Mouse (Mus musculus) lung, postnatal 4 days (tissue): ENCODE results near the gene Glipr1l3.
"Not testable (repeated sequence)": the region's sequence is repeated elsewhere in the genome, so short reads cannot be mapped to it uniquely, and the experiment has no call there.

Experiments
- DNase-seq, 2 experiments: peaks; one replicate each; pipeline ENCODE4 v3.0.0; 2021

Glipr1l3 gene

DNA sequence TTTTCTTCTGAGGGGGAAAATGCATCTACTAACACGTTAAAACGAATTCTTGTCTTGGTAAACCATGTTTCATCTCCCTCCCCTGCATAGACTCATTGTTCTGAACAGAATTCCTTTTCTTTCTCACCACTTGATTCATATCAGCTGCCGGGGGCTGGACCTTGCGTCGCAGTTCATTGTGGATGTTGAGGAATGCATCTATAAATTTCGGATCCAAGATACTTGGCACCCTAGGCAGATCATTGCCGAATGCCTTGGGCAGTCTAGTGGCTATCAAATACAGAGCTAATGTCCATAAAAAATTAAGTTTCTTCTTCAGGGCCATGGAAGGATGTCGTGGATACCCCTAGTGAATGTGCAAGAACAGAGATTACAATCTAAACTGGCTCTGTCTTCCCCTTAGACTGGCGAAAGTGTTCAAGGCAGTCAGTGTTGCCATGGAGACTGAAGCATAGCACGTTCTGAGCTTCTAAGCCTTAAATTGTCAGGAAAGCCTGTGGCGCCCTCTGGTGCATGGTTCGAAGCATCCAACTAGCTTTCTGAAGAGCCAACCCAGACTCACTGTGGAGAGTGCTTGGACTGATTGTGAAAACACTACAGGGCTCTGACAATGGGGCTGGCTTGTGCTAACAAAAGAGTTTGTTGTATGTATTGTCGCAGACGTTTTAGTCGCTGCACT lies at the start of gene Glipr1l3:
Gene Glipr1l3 (minus strand): TSS at position 446 of the 679 bp plus-strand sequence.
- peak; percentile 77 to 81 for DNase-seq

GRCm38 (mm10) chr10:112203463-112203862 lies 43.3 kb upstream of the Glipr1l3 start:
- DNase-seq: no peak

- not testable (repeated sequence) for DNase-seq
Observed at GRCm38 (mm10) chr10:112193919-112194318, 33.8 kb upstream of the Glipr1l3 start.

GRCm38 (mm10) chr10:112177027-112177426 lies 16.9 kb upstream of the Glipr1l3 start:
- DNase-seq: not testable (repeated sequence)

- DNase-seq: peak in 1 of 2 experiments; percentile 9
Observed at GRCm38 (mm10) chr10:112163168-112163766, 3.1 kb upstream of the Glipr1l3 start, which contains the start of gene Caps2. Gene Caps2 (plus strand): TSS chr10:112163621.

DNA sequence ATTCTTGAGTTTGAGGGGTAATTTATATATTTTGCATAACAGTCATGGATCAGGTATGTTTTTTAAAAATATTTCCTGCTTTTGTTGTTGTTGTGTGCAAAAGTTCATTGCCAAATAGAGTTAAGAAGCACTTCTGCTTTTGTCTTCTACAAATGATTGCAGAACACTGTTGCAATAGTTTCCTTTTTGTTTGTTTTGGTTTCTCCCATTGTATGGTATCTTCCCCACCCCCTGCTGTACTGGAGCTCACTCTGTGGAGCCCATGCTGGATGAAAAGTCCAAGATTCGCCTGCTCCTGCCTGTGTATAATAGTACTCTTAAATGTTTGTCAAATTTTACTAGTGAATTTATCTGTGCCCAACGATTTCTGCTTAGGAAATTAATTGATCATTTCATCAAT lies 20.3 kb downstream of the Glipr1l3 start:
- no peak for DNase-seq

DNA sequence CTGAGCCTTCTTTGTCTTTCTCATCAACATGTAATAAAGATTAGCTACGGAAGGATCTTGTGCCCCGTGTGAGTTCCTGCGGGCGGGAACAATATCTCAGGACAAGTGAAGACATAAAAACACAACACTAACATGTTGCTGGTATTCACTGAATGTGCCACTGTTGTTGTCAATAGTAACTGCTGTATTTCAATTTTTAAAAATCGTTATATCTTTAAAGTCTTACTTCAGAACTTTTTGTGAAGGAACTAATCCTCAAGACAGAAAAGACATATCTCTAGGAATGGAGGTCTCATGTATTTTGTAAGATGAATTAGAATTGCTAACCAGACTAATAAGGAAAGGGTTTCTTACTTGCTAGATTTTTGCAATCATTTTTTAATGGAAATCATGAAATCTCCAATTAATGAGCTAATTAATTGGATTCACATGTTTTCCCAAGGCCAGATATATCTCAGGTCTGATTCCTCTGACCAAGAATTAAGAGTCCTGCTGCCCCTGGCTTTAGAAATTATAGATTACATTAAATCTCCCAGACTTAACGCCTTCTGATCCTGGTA lies 21.2 kb downstream of the Glipr1l3 start:
- no peak for DNase-seq

DNA sequence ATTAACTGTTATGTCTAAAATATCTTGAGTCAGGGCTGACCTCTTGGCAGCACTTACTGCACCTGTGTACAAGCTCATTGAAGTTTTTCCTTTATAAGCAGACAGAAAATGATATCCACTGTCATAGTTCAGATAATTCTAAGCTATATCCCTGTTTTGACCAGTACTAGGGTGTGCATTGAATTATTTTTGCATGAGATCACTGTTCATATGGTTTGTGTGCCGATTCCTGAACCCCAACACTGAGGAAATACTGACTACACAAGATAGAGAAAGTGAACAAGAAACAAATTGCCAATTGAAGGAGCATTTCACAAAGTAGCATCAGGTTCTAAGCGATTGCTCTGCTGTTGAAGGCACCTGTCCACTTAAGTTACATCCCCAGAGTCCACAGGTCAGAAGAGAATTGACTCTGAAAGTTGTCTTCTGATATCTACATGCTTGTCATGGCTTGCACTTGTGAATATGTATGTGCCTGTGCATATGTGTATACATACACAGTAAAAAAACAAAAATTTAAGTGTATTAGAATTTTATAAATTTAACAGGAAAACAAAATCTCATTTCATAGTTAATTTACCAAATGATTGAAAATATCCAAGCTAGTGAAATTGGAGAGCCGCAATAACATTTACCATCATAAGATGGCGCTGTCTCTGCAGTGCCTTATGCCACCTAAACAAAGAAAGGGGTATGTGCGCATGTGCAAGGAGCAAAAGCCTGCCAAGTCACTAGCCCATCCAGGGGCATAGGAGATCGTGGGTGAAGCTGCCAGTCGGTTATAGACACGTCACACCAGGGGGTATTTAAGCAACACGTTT lies 21.9 kb downstream of the Glipr1l3 start:
- DNase-seq: peak; percentile 39 to 47

DNA sequence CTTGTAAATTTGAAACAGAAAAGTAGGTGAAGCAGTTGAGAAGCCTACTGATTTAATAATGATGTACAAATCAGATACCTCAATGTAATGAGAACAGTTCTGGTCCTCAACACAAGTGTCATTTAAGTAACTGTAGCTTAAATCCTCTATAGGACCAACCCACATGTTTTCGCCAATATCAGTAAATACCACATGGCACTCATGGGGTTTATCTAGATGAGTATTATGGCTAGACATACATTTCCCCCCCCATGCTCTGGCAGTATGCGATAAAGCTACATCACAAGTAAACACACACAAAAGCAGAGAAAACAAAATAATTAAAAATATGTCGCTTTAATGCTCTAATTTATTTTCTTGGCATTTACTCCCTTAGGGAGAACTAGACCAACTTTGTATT lies 27.9 kb downstream of the Glipr1l3 start:
- no peak for DNase-seq

GRCm38 (mm10) chr10:112127682-112128230 lies 32.4 kb downstream of the Glipr1l3 start:
- DNase-seq: not testable (repeated sequence)

DNA sequence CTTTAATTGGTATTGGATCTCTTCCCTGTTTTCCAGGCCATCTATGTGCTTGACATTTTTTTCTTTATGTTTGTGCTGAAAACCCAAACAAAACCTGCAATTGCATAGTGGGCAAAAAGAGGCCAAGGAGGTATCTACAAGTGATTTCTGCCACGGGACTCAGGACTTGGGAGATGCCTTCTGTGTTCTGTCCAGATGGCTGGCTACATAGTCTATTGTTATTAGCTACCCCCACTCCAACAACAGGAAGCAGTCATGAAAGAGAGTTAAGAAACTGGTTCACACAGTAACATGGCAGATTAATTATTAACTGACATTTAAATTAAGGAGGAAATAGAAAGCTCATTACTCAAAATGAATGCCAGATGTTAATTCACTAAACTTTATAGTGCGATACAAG lies 35.0 kb downstream of the Glipr1l3 start:
- DNase-seq: not testable (repeated sequence)

DNA sequence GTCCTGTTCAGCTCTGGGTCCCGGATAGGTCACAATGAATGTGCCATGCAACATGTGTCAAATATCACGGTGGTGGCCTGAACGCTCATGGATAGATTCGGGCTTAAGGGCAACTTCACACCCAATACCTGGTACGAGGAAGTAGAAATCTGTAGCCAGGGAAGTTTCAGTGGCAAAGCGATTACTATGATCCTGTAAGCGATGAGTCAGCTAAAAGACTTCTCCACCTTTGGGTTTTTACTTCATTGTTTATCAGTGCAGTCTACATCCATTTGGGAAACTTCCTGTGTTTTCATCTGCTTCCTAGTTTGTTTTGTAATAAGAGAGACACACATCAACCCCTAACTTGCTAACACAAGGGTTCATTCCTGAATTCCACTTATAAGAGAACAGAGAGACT lies 49.7 kb downstream of the Glipr1l3 start:
- no peak for DNase-seq

DNA sequence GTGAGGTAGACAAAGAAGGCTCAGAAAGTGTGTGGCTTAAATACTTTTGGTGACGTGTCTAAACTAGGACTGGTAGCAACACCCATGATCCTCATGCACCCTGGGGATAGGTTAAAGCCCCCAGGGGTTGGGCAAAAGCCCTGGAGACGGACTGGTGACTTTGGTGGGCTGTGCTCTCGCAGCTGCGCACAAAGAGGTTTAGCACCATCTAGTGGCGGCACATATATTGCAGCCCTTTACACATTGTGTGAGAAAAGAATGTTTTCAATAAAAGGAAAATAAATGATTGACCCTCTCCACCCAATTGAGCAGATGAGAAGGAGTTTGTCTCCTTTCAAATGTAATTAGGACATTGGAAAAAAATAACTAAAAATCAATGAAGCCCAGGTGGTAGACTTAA lies 54.3 kb downstream of the Glipr1l3 start:
- peak in 1 of 2 experiments; percentile 64 for DNase-seq
